Mouse (Mus musculus) forebrain, embryonic 11.5 days (tissue): Measurements from ENCODE around the gene Tbc1d1. TPM values are rescaled to one million over a fixed set of nuclear protein-coding genes. Genes with fewer than 3 reads are reported as not detected.
A peak's percentile ranks its signal among the peaks of the same experiment; 100 is the strongest.

Source experiments
- ATAC-seq: fragments of 200-750 bp; cut with Nextera tagmentation; replicated peaks from 2 replicates; pipeline ENCODE4 v1.8.0; 2017; ENCODE audit warnings: moderate TSS enrichment; ENCODE audit not compliant: low FRiP score
- DNase-seq: peaks from one replicate; pipeline ENCODE4 v3.0.0-alpha.2; 2017; ENCODE audit warnings: low spot score
- H3K27ac ChIP-seq: fragments of 300-500 bp; sonication (generic); 2 replicates; pipeline ENCODE4 v1.5.1; 2014; ENCODE audit warnings: low read depth, low read length
- H3K27me3 ChIP-seq: fragments of 300-500 bp; sonication (generic); 2 replicates; pipeline ENCODE4 v1.6.1; 2014; ENCODE audit warnings: mild to moderate bottlenecking, low read length, mixed read lengths; ENCODE audit not compliant: control insufficient read depth, insufficient read depth
- H3K36me3 ChIP-seq: fragments of 300-500 bp; sonication (generic); 2 replicates; pipeline ENCODE4 v1.6.1; 2014; ENCODE audit warnings: mild to moderate bottlenecking, low read length, moderate library complexity, mixed read lengths; ENCODE audit not compliant: control insufficient read depth, insufficient read depth
- H3K4me1 ChIP-seq: fragments of 300-500 bp; sonication (generic); replicated peaks from 2 replicates; pipeline ENCODE4 v1.6.1; 2014; ENCODE audit warnings: low read length, mixed read lengths; ENCODE audit not compliant: control insufficient read depth, insufficient read depth
- H3K4me2 ChIP-seq: fragments of 300-500 bp; sonication (generic); 2 replicates; pipeline ENCODE4 v1.6.1; 2014; ENCODE audit warnings: low read depth, mild to moderate bottlenecking, low read length, moderate library complexity, mixed read lengths; ENCODE audit not compliant: severe bottlenecking
- H3K4me3 ChIP-seq: fragments of 300-500 bp; sonication (generic); 2 replicates; pipeline ENCODE4 v1.5.1; 2014; ENCODE audit warnings: low read depth, low read length
- H3K9ac ChIP-seq: fragments of 300-500 bp; sonication (generic); 2 replicates; pipeline ENCODE4 v1.6.1; 2014; ENCODE audit warnings: low read length
- H3K9me3 ChIP-seq: fragments of 300-500 bp; sonication (generic); 2 replicates; pipeline ENCODE4 v1.6.1; 2016; ENCODE audit warnings: low read length, mixed read lengths; ENCODE audit not compliant: control insufficient read depth
- WGBS: fragments of 180-500 bp; shearing (Covaris S2); extraction: QIAGEN DNeasy Blood & Tissue Kit; methylation state at CpG from one replicate; pipeline ENCODE4 v1.1.7; 2014; 5-methylcytosine and 5-hydroxymethylcytosine counted together
- polyA plus RNA-seq: library from polyadenylated mRNA; unstranded; fragments of >200 nt; fragmentation: Nextera tagmentation; extraction: Ambion mirVana; gene quantifications from 2 replicates; pipeline ENCODE4 v1.2.1, GENCODE M21; 2014

Gene Tbc1d1
- polyA plus RNA-seq, 1 experiment from 2014 or later, result 27.9 TPM

- ATAC-seq, result no peak
- no peak overlapping the region for H3K9ac ChIP-seq
- no peaks in the 10 kb centered on the region for H3K9me3 ChIP-seq
- no peak overlapping the region for H3K4me3 ChIP-seq
- no peaks in the 10 kb centered on the region for H3K4me1 ChIP-seq
- H3K4me2 ChIP-seq, result no peak overlapping the region
- no peak for DNase-seq
- H3K27ac ChIP-seq, result no peak overlapping the region
- 33% methylated on average over 1 of the region's 1 CpGs for WGBS
- H3K36me3 ChIP-seq, result no peaks in the 10 kb centered on the region
- peaks cover 11% of the 10 kb centered on the region for H3K27me3 ChIP-seq
Observed at GRCm38 (mm10) chr5:64157926-64158325, 1.8 kb downstream of the Tbc1d1 start.

GRCm38 (mm10) chr5:64158501-64158900 lies 2.4 kb downstream of the Tbc1d1 start:
- Histone ChIP-seq H3K27ac (no peak overlapping the region), H3K9ac (no peak overlapping the region), H3K4me1 (no peaks in the 10 kb centered on the region), H3K27me3 (peaks cover 11% of the 10 kb centered on the region), H3K9me3 (no peaks in the 10 kb centered on the region), H3K4me3 (no peak overlapping the region), H3K4me2 (no peak overlapping the region), H3K36me3 (no peaks in the 10 kb centered on the region)
- 38% methylated on average over 4 of the region's 4 CpGs for WGBS
- DNase-seq (no peak), ATAC-seq (no peak)

- under 1% methylated on average over 39 of the region's 39 CpGs for WGBS
- DNase-seq (peak; percentile 78), ATAC-seq (peak; percentile 65)
- H3K4me1 ChIP-seq, result no peaks in the 10 kb centered on the region
- H3K9ac ChIP-seq, result peak overlapping the region; percentile 68
- H3K4me2 ChIP-seq, result peak overlapping the region; percentile 100
- peak overlapping the region; percentile 67 for H3K4me3 ChIP-seq
- H3K27me3 ChIP-seq, result peaks cover 11% of the 10 kb centered on the region
- H3K27ac ChIP-seq, result no peak overlapping the region
- no peaks in the 10 kb centered on the region for H3K36me3 ChIP-seq
- H3K9me3 ChIP-seq, result no peaks in the 10 kb centered on the region
Observed at GRCm38 (mm10) chr5:64159065-64159780, 3.1 kb downstream of the Tbc1d1 start.

GRCm38 (mm10) chr5:64159781-64160704 lies 3.9 kb downstream of the Tbc1d1 start:
- WGBS, result under 1% methylated on average over 50 of the region's 63 CpGs

GRCm38 (mm10) chr5:64160705-64161391 lies 4.7 kb downstream of the Tbc1d1 start:
- Histone ChIP-seq H3K9me3 (no peaks in the 10 kb centered on the region), H3K36me3 (no peaks in the 10 kb centered on the region), H3K27ac (no peak overlapping the region), H3K4me2 (peak overlapping the region; percentile 100), H3K4me1 (no peaks in the 10 kb centered on the region), H3K27me3 (peaks cover 11% of the 10 kb centered on the region), H3K9ac (peak overlapping the region; percentile 68), H3K4me3 (peak overlapping the region; percentile 67)
- WGBS, result 1% methylated on average over 20 of the region's 23 CpGs
- ATAC-seq (0 out of 2 replicates have a peak, but pooled peaks have one; percentile 3), DNase-seq (peak; percentile 59)

More at GRCm38 (mm10) chr5:64159781-64160704, 3.9 kb downstream of the Tbc1d1 start:
- Histone ChIP-seq H3K36me3 (no peaks in the 10 kb centered on the region), H3K27me3 (peaks cover 11% of the 10 kb centered on the region), H3K9me3 (no peaks in the 10 kb centered on the region), H3K9ac (peak overlapping the region; percentile 68), H3K4me3 (peak overlapping the region; percentile 67), H3K27ac (no peak overlapping the region), H3K4me1 (no peaks in the 10 kb centered on the region), H3K4me2 (peak overlapping the region; percentile 100)
- DNase-seq (peak; percentile 84), ATAC-seq (peak; percentile 85)

- H3K4me2 ChIP-seq, result no peak overlapping the region
- no peaks in the 10 kb centered on the region for H3K9me3 ChIP-seq
- no peak for DNase-seq
- H3K27ac ChIP-seq, result no peak overlapping the region
- H3K36me3 ChIP-seq, result no peaks in the 10 kb centered on the region
- H3K9ac ChIP-seq, result no peak overlapping the region
- 82% methylated on average over 3 of the region's 3 CpGs for WGBS
- no peak for ATAC-seq
- no peak overlapping the region for H3K4me3 ChIP-seq
- no peaks in the 10 kb centered on the region for H3K4me1 ChIP-seq
- H3K27me3 ChIP-seq, result peaks cover 11% of the 10 kb centered on the region
Observed at GRCm38 (mm10) chr5:64161917-64162316, 5.8 kb downstream of the Tbc1d1 start.

- Histone ChIP-seq H3K4me3 (no peak overlapping the region), H3K27me3 (peaks cover 11% of the 10 kb centered on the region), H3K27ac (no peak overlapping the region), H3K9me3 (no peaks in the 10 kb centered on the region), H3K4me1 (no peaks in the 10 kb centered on the region), H3K4me2 (no peak overlapping the region), H3K36me3 (no peaks in the 10 kb centered on the region), H3K9ac (no peak overlapping the region)
- no peak for DNase-seq
- 88% methylated on average over 5 of the region's 5 CpGs for WGBS
- no peak for ATAC-seq
Observed at GRCm38 (mm10) chr5:64162582-64162981, 6.5 kb downstream of the Tbc1d1 start.

- Histone ChIP-seq H3K27ac (no peak overlapping the region), H3K9me3 (no peaks in the 10 kb centered on the region), H3K4me2 (no peak overlapping the region), H3K9ac (no peak overlapping the region), H3K36me3 (no peaks in the 10 kb centered on the region), H3K4me3 (no peak overlapping the region), H3K4me1 (no peaks in the 10 kb centered on the region), H3K27me3 (peaks cover 2% of the 10 kb centered on the region; the same call in 1 of the 2 replicates)
- ATAC-seq, result no peak
- WGBS, result 88% methylated on average over 3 of the region's 3 CpGs
- no peak for DNase-seq
Observed at GRCm38 (mm10) chr5:64164414-64164813, 8.3 kb downstream of the Tbc1d1 start.
